Mouse (Mus musculus) ES-Bruce4 (cell line): ENCODE measurements around the gene Cfap45.

Source experiments
- CTCF ChIP-seq: IDR thresholded peaks from one replicate; pipeline ENCODE4 v1.8.1; 2011; ENCODE audit warnings: low read depth, low read length
- EP300 ChIP-seq: IDR thresholded peaks from 2 replicates; pipeline ENCODE4 v1.6.1; 2011; ENCODE audit warnings: low read depth, low read length; ENCODE audit not compliant: insufficient read depth
- POLR2A ChIP-seq: IDR thresholded peaks from one replicate; pipeline ENCODE4 v1.8.1; 2011; ENCODE audit warnings: low read length; ENCODE audit not compliant: insufficient read depth

DNA sequence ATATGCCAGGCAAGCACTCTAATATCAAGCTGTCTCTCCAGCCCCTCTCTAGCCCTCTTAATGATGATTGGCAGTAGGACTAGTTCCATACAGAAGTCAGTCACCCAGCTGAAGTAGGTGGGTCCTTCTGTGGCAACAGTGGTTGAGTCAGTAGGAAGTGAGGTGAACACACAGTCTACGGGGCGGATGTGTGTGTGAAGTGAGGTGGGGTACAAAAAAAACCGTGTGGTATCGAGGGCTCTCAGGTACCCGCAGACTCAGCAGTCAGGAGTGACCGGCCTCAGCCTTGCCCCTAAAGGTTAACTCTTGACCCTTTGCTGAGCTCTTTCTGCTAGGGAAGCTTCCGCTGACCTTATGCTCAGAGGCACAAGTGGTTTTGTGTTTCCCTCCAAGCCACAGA lies 27.9 kb downstream of the Cfap45 start:
- TF ChIP-seq CTCF (no peak), POLR2A (no peak), EP300 (no peak)
